ENCODE assay signal across 28 mouse cellular contexts in genomic region chr1:72372913-72373312, GRCm38 (mm10).
DNase-seq lines count a peak whose midpoint lies in the region; ATAC-seq and TF ChIP-seq lines count a peak whose summit lies in the region.
"Had no signal": no experiment of that assay in that cellular context is flagged by ENCODE, and none has a peak within 500 bp of the region (broad histone marks: within the 10 kb centered on the region; RNA-seq: fewer than 3 reads in every experiment).

No protein-coding gene starts in this region.

- no peak for DNase-seq in frontal cortex, adult 2 months (ENCODE audit: extremely low spot score in 1 of 2, low spot score in 1 of 2)
- no peak for DNase-seq in layer of hippocampus, adult 2 months (ENCODE audit: low spot score in 2 of 2)
- DNase-seq in layer of hippocampus, adult 8-10 months (ENCODE audit: low spot score in 2 of 2): no peak
- DNase-seq in brain, embryonic 18.5 days (ENCODE audit: low read depth, low spot score): peak; percentile 26
- no peak for DNase-seq in left cerebral cortex, postnatal 36 days (ENCODE audit: low spot score in 2 of 2)
- DNase-seq: adrenal gland, postnatal 14 days; cerebellum, postnatal 14 days; gastrocnemius, adult 2 months; gastrocnemius, postnatal 36 days; heart, adult 2 months; heart, postnatal 10 days; kidney, adult 11 months; kidney, postnatal 14 days; left cerebral cortex, postnatal 4 days; liver, postnatal 0 days; lung, postnatal 4 days; thymus, adult 2 months; thymus, postnatal 4 days had no signal

- no peak for TF ChIP-seq CTCF in layer of hippocampus, adult 2 months (conservative IDR thresholded peaks at IDR 0.05)

- peak; percentile 79 for ATAC-seq in frontal cortex, adult (ENCODE audit: low TSS enrichment)
- no peak for ATAC-seq in neural tube, embryonic 15.5 days (ENCODE audit: low FRiP score)
- ATAC-seq: CD4-positive, CD25-positive, alpha-beta regulatory T cell, adult 4 months; inflammation-experienced regulatory T-cells, adult 6 months; liver, embryonic 12.5 days; liver, postnatal 0 days had no signal

- H3K9ac ChIP-seq in neural tube, embryonic 15.5 days (replicated peaks): no peak overlapping the region
- H3K9ac ChIP-seq: heart, embryonic 13.5 days; liver, embryonic 12.5 days; liver, postnatal 0 days; midbrain, embryonic 13.5 days had no signal

- H3K4me3 ChIP-seq in layer of hippocampus, adult 2 months: no peak overlapping the region
- H3K4me3 ChIP-seq in neural tube, embryonic 15.5 days (replicated peaks): no peak overlapping the region
- H3K4me3 ChIP-seq: erythroblast, embryonic 14.5 days; gastrocnemius, adult 2 months; heart, adult 2 months; heart, embryonic 13.5 days; left cerebral cortex, adult 2 months; liver, embryonic 12.5 days; megakaryocyte, embryonic 14.5 days; midbrain, embryonic 13.5 days had no signal

- H3K27ac ChIP-seq in layer of hippocampus, adult 2 months: peak overlapping the region; percentile 57; the same call in 1 of the 2 replicates
- peak overlapping the region; percentile 50; the same call in 1 of the 2 replicates for H3K27ac ChIP-seq in neural tube, embryonic 15.5 days (replicated peaks)
- H3K27ac ChIP-seq: gastrocnemius, adult 2 months; heart, adult 2 months; heart, embryonic 13.5 days; left cerebral cortex, adult 2 months; liver, embryonic 12.5 days; midbrain, embryonic 13.5 days had no signal

- H3K36me3 ChIP-seq in neural tube, embryonic 15.5 days: no peaks in the 10 kb centered on the region

- no peaks in the 10 kb centered on the region for H3K27me3 ChIP-seq in neural tube, embryonic 15.5 days (replicated peaks)
- H3K27me3 ChIP-seq: heart, embryonic 13.5 days; liver, embryonic 12.5 days; megakaryocyte, embryonic 14.5 days; midbrain, embryonic 13.5 days had no signal

- no peak overlapping the region for H3K4me2 ChIP-seq in neural tube, embryonic 15.5 days
- H3K4me2 ChIP-seq: heart, embryonic 13.5 days; liver, embryonic 12.5 days; midbrain, embryonic 13.5 days had no signal

- H3K4me1 ChIP-seq in neural tube, embryonic 15.5 days: 0 out of 2 replicates have a peak, but pooled peaks cover 7% of the 10 kb centered on the region
- H3K4me1 ChIP-seq: heart, embryonic 13.5 days; liver, embryonic 12.5 days; midbrain, embryonic 13.5 days had no signal

- H3K9me3 ChIP-seq in neural tube, embryonic 15.5 days (replicated peaks): no peaks in the 10 kb centered on the region
- H3K9me3 ChIP-seq: liver, embryonic 12.5 days; midbrain, embryonic 13.5 days had no signal

- WGBS in neural tube, embryonic 15.5 days: 86% methylated on average over 3 of the region's 3 CpGs

- intact Hi-C loops in left cerebral cortex, postnatal 36 days (cut with DNase I): no loop called here
